Mouse (Mus musculus) limb, embryonic 14.5 days (tissue): ENCODE results near the gene Tiam2. TPM values are rescaled to one million over a fixed set of nuclear protein-coding genes. Genes with fewer than 3 reads are reported as not detected.

Experiments
- ATAC-seq: fragments of 200-750 bp; cut with Nextera tagmentation; 2 replicates; pipeline ENCODE4 v1.8.0; 2017; ENCODE audit warnings: low read depth, moderate number of reproducible peaks, moderate TSS enrichment; ENCODE audit not compliant: low FRiP score
- DNase-seq: peaks from one replicate; pipeline ENCODE4 v3.0.0-alpha.2; 2015; ENCODE audit warnings: low spot score
- H3K27ac ChIP-seq: fragments of 300-500 bp; sonication (generic); replicated peaks from 2 replicates; pipeline ENCODE4 v1.5.1; 2014; ENCODE audit warnings: low read depth, mild to moderate bottlenecking, low read length, moderate library complexity, mixed read lengths
- H3K27me3 ChIP-seq: fragments of 300-500 bp; sonication (generic); 2 replicates; pipeline ENCODE4 v1.6.1; 2014; ENCODE audit warnings: low read length, mixed read lengths; ENCODE audit not compliant: control insufficient read depth, insufficient read depth
- H3K36me3 ChIP-seq: fragments of 300-500 bp; sonication (generic); 2 replicates; pipeline ENCODE4 v1.6.1; 2014; ENCODE audit warnings: mild to moderate bottlenecking, low read length, moderate library complexity, mixed read lengths; ENCODE audit not compliant: control insufficient read depth, insufficient read depth
- H3K4me1 ChIP-seq: fragments of 300-500 bp; sonication (generic); 2 replicates; pipeline ENCODE4 v1.6.1; 2014; ENCODE audit warnings: antibody characterized with exemption, low read length, mixed read lengths; ENCODE audit not compliant: control insufficient read depth, insufficient read depth
- H3K4me2 ChIP-seq: fragments of 300-500 bp; sonication (generic); replicated peaks from 2 replicates; pipeline ENCODE4 v1.6.1; 2014; ENCODE audit warnings: low read depth, mild to moderate bottlenecking, low read length, moderate library complexity; ENCODE audit not compliant: severe bottlenecking
- H3K4me3 ChIP-seq: fragments of 300-500 bp; sonication (generic); replicated peaks from 2 replicates; pipeline ENCODE4 v1.5.1; 2014; ENCODE audit warnings: low read length
- H3K9ac ChIP-seq: fragments of 300-500 bp; sonication (generic); 2 replicates; pipeline ENCODE4 v1.6.1; 2014; ENCODE audit warnings: mild to moderate bottlenecking, low read depth, low read length, moderate library complexity; ENCODE audit not compliant: severe bottlenecking
- H3K9me3 ChIP-seq: fragments of 300-500 bp; sonication (generic); 2 replicates; pipeline ENCODE4 v1.6.1; 2016; ENCODE audit warnings: low read length; ENCODE audit not compliant: control insufficient read depth
- POLR2A ChIP-seq: fragments of 200-500 bp; IDR thresholded peaks from 2 replicates; pipeline ENCODE4 v1.8.0; 2012; ENCODE audit warnings: inconsistent platforms, mild to moderate bottlenecking, moderate library complexity, borderline replicate concordance; ENCODE audit not compliant: insufficient read depth, insufficient read length; ENCODE audit errors: extremely low read depth
- WGBS: fragments of 180-500 bp; shearing (Covaris S2); extraction: QIAGEN DNeasy Blood & Tissue Kit; methylation state at CpG from one replicate; pipeline ENCODE4 v1.1.7; 2014; 5-methylcytosine and 5-hydroxymethylcytosine counted together
- polyA plus RNA-seq, 2 experiments: library from polyadenylated mRNA; depleted of rRNA in 1 of 2; stranded (reverse) in 1 of 2; unstranded in 1 of 2; fragments of >200 nt; fragmentation: Nextera tagmentation in 1 of 2; extraction: Ambion mirVana in 1 of 2; gene quantifications; 2 replicates each; pipeline versions ENCODE4 v1.2.1 to v1.2.3; 2012 to 2014

Tiam2 gene
- polyA plus RNA-seq, 2 experiments, result 21.1 to 25.9 TPM

- ATAC-seq, result no peak
- Histone ChIP-seq H3K36me3 (peaks cover 16% of the 10 kb centered on the region), H3K27me3 (no peaks in the 10 kb centered on the region), H3K4me3 (no peak overlapping the region), H3K4me2 (no peak overlapping the region), H3K9me3 (no peaks in the 10 kb centered on the region), H3K4me1 (peaks cover 17% of the 10 kb centered on the region), H3K27ac (no peak overlapping the region), H3K9ac (no peak overlapping the region)
- TF ChIP-seq POLR2A, result no peak
- no peak for DNase-seq
- 83% methylated on average over 8 of the region's 8 CpGs for WGBS
Measured at GRCm38 (mm10) chr17:3467636-3468324, 141.4 kb downstream of the Tiam2 start.

GRCm38 (mm10) chr17:3472018-3472417, 145.6 kb downstream of the Tiam2 start:
- no peaks in the 10 kb centered on the region for H3K27me3 ChIP-seq
- 87% methylated on average over 6 of the region's 6 CpGs for WGBS
- H3K36me3 ChIP-seq, result peaks cover 12% of the 10 kb centered on the region; the same call in 1 of the 2 replicates
- no peak overlapping the region for H3K4me2 ChIP-seq
- no peaks in the 10 kb centered on the region for H3K9me3 ChIP-seq
- H3K4me3 ChIP-seq, result no peak overlapping the region
- H3K9ac ChIP-seq, result no peak overlapping the region
- no peak for DNase-seq
- no peak overlapping the region for H3K27ac ChIP-seq
- no peaks in the 10 kb centered on the region for H3K4me1 ChIP-seq
- no peak for TF ChIP-seq POLR2A
- ATAC-seq, result no peak

GRCm38 (mm10) chr17:3476546-3476945, 150.2 kb downstream of the Tiam2 start:
- Histone ChIP-seq H3K4me2 (no peak overlapping the region), H3K9me3 (no peaks in the 10 kb centered on the region), H3K4me3 (no peak overlapping the region), H3K27me3 (no peaks in the 10 kb centered on the region), H3K4me1 (no peaks in the 10 kb centered on the region), H3K27ac (no peak overlapping the region), H3K9ac (no peak overlapping the region), H3K36me3 (peaks cover 36% of the 10 kb centered on the region)
- ATAC-seq (no peak), DNase-seq (no peak)
- 84% methylated on average over 2 of the region's 2 CpGs for WGBS
- no peak for TF ChIP-seq POLR2A

GRCm38 (mm10) chr17:3481576-3482575, 155.5 kb downstream of the Tiam2 start:
- no peak for ATAC-seq
- Histone ChIP-seq H3K4me1 (no peaks in the 10 kb centered on the region), H3K36me3 (peaks cover 57% of the 10 kb centered on the region), H3K9ac (no peak overlapping the region), H3K4me2 (no peak overlapping the region), H3K9me3 (no peaks in the 10 kb centered on the region), H3K4me3 (no peak overlapping the region), H3K27me3 (no peaks in the 10 kb centered on the region), H3K27ac (no peak overlapping the region)
- no peak for TF ChIP-seq POLR2A
- WGBS, result 62% methylated on average over 7 of the region's 7 CpGs
- no peak for DNase-seq

GRCm38 (mm10) chr17:3483091-3483490, 156.7 kb downstream of the Tiam2 start:
- no peak overlapping the region for H3K9ac ChIP-seq
- no peaks in the 10 kb centered on the region for H3K9me3 ChIP-seq
- no peaks in the 10 kb centered on the region for H3K4me1 ChIP-seq
- no peaks in the 10 kb centered on the region for H3K27me3 ChIP-seq
- no peak overlapping the region for H3K4me3 ChIP-seq
- H3K27ac ChIP-seq, result no peak overlapping the region
- no peak for DNase-seq
- no peak overlapping the region for H3K4me2 ChIP-seq
- no peak for TF ChIP-seq POLR2A
- ATAC-seq, result no peak
- peaks cover 61% of the 10 kb centered on the region for H3K36me3 ChIP-seq
- 82% methylated on average over 8 of the region's 8 CpGs for WGBS
